Mouse (Mus musculus) lung, adult 18-20 months (tissue): Measurements from ENCODE around the gene Mxd3.
A peak's percentile ranks its signal among the peaks of the same experiment; 100 is the strongest.

Experiments used
- DNase-seq, 2 experiments: peaks; one replicate each; pipeline ENCODE4 v3.0.0; 2022; ENCODE audit warnings: mixed read lengths in 2 of 2

The Mxd3 gene

DNA sequence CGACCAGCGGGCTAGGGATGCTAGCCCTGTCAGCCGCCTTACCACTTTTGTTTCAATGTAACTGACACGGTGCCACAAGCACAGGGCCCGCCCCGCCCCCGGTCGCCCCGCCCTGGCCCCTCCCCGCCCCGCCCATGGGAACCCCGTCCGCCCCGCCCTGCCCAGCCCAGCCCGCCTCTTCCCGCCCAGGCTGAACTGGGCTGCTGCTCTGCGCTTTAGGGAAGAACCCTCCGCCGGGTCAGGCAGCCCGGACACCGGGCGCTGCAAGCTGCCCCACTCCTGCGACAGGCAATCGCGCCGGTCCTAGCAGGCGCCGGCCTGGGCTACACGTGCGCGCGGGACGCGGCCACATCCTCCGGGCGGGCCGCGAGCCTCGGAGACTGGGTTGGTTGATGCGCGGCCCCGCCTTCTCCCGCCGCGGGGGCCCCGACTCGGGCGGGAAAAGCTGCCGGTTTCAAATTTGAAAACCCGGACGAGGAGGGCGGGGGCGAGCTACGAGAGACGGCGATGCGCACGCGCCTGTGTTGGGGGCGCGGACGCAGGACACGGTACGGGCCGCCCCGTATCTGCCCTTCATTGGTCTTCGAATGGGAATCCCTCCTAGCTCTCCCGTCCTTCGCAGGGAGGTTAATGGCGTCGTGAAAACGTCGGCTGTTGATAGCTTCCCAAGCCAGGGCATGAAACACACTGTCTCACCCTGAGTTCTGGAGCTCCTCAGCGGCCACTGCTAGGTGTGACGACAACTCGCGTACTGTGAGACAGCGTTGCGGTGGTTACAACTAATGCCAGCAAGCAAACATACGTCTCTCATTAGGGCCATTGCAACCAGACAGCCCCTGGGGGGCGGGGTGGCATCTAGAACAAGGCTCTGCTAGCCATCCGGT, at the start of gene Mxd3:
Mxd3 (minus strand) TSS at position 141 of the 884 bp plus-strand sequence.
- peak; percentile 78 to 80 for DNase-seq

DNA sequence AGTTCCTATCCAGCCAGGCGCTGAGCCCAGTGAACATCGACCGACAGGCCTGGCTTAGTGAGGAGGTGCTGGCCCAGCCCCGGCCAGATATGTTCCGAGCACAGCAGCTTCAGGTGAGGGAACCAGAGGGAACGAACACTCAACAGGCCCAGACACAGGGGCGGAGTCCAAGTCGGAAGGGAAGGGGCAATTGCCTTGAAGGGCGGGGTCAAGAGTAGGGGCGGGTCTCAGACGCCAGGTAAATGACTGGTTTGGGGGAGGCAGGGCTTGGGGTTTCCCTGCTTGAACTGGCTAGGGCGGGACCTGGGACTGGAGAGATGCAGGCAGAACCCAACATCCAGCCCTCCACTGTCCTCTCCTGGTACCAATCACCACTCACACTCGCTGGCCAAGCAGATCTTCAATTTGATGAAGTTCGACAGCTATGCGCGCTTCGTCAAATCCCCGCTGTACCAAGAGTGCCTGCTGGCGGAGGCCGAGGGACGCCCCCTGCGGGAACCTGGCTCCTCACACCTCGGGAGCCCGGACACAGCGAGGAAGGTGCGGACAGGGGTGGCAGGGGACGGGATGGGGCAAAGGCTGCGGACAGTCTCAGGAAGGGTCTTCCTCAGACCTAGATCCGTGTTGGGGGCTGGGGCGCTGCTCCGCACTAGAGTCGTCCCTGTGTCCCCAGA, 49.4 kb upstream of the Mxd3 start:
- DNase-seq, result peak in 1 of 2 experiments; percentile 10

GRCm38 (mm10) chr13:55375877-55376276, 46.3 kb upstream of the Mxd3 start:
- no peak for DNase-seq

- DNase-seq, result no peak
Measured at GRCm38 (mm10) chr13:55374206-55374924, 44.7 kb upstream of the Mxd3 start.

DNA sequence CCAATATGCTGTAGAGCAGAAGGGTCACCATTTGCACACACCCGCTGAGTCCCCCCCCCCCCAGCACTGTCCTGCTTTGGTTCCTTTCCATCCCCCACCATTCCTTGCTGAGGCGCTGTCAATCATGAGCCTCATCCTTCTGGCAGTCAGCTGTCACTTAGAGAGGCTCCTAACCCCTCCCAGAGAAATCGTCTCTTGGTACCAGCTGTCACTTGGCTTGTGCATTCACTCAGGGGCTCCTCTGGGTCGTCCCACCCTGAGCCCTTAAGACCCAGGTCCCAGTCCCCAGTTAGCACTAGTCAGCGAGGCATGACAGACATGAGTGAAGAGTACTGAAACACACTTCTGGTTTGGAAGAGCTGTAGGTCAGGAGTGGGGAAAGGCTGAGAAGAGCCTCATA, 42.1 kb upstream of the Mxd3 start:
- DNase-seq, result no peak

- DNase-seq, result no peak
Measured at GRCm38 (mm10) chr13:55371007-55371681, 41.5 kb upstream of the Mxd3 start.

GRCm38 (mm10) chr13:55370234-55370633, 40.6 kb upstream of the Mxd3 start:
- DNase-seq, result no peak

DNA sequence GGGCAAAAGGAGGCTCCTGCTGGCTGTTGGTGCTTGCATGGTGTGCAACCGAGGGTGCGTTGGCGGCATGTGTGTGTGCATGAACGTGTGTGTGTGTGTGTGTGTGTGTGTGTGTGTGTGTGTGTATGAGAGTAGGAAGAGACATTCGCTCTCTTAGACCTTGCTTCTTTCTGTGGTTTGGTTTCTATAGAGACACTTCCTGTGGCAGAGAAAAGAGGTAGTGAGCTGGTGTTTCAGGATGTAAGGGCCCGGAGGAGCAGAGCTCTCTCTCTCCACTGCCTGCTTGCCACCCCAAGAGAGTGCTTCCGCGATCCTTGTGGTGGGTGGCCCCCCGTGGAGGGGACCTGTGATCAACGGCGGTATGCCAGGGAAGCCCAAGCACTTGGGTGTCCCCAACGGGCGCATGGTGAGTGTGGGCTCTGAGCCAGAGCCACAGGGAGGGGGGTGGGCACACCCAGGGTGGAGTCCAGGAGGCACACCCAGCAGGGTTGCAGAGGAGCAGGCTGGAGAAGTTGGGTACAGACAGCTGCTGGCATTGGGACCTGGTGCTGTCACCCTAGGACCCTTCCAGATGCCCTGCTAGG, 40.0 kb upstream of the Mxd3 start, which contains the start of gene Rgs14:
Rgs14 (plus strand) TSS at position 202 of the 584 bp plus-strand sequence.
- DNase-seq, result peak; percentile 23 to 32

- no peak for DNase-seq
Measured at GRCm38 (mm10) chr13:55368401-55368800, 38.8 kb upstream of the Mxd3 start.

DNA sequence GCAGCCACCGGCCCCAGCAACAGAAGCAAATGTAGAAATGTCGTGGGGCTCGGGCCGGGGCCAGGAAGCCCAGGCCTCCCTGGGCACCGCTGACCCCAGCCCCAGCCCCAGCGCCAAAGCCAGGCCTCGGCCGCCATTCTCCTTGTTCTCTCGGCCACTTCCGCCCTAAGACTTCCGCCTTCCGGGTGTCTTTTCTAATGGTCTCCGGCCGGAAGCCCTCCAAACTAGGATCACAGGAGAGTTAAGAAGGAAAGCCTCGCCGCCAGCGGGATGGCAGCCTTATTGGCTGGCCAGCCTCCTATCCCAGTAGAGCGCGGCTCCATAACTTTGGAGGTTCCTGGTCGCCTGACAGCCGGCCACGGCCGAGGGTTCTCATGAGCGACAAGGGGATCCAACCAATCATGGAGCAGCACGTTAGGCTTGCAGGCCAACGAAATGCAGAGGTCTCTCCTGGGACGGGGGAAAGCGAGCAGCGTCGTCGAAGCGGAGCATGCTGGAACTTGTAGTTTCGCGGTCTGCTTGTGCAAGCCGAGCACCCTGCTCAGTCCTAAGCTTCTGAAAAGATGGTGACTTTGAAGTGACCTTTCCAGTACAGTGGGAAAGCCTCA, 32.9 kb upstream of the Mxd3 start, which contains the start of gene Lman2:
Lman2 (minus strand) TSS at position 331 of the 608 bp plus-strand sequence.
- peak; percentile 98 for DNase-seq

GRCm38 (mm10) chr13:55361974-55362452, 32.4 kb upstream of the Mxd3 start:
- DNase-seq, result peak in 1 of 2 experiments; percentile 17

- no peak for DNase-seq
Measured at GRCm38 (mm10) chr13:55361145-55361544, 31.5 kb upstream of the Mxd3 start.

- DNase-seq, result no peak
Measured at GRCm38 (mm10) chr13:55346745-55347144, 17.1 kb upstream of the Mxd3 start.

GRCm38 (mm10) chr13:55344286-55344685, 14.7 kb upstream of the Mxd3 start:
- DNase-seq, result no peak

- DNase-seq, result no peak
Measured at GRCm38 (mm10) chr13:55342469-55342868, 12.8 kb upstream of the Mxd3 start.

GRCm38 (mm10) chr13:55339259-55339658, 9.6 kb upstream of the Mxd3 start:
- DNase-seq, result no peak

- no peak for DNase-seq
Measured at GRCm38 (mm10) chr13:55338131-55339054, 8.8 kb upstream of the Mxd3 start.

GRCm38 (mm10) chr13:55337341-55337975, 7.8 kb upstream of the Mxd3 start:
- no peak for DNase-seq

GRCm38 (mm10) chr13:55335701-55336100, 6.1 kb upstream of the Mxd3 start:
- DNase-seq, result no peak

GRCm38 (mm10) chr13:55332331-55332730, 2.7 kb upstream of the Mxd3 start:
- no peak for DNase-seq
